Mouse (Mus musculus) neural tube, embryonic 12.5 days (tissue): ENCODE data around the gene Tlk1. TPM values are rescaled to one million over a fixed set of nuclear protein-coding genes. Genes with fewer than 3 reads are reported as not detected.

Experiments used
- ATAC-seq: fragments of 200-750 bp; cut with Nextera tagmentation; 2 replicates; pipeline ENCODE4 v1.8.0; 2017; ENCODE audit warnings: low read depth, mild to moderate bottlenecking, moderate TSS enrichment, moderate library complexity; ENCODE audit not compliant: low FRiP score
- H3K27ac ChIP-seq: fragments of 300-500 bp; sonication (generic); 2 replicates; pipeline ENCODE4 v1.5.1; 2016
- H3K27me3 ChIP-seq: fragments of 300-500 bp; sonication (generic); replicated peaks from 2 replicates; pipeline ENCODE4 v1.6.1; 2016; ENCODE audit warnings: mild to moderate bottlenecking
- H3K36me3 ChIP-seq: fragments of 300-500 bp; sonication (generic); 2 replicates; pipeline ENCODE4 v1.6.1; 2016; ENCODE audit warnings: mild to moderate bottlenecking
- H3K4me1 ChIP-seq: fragments of 300-500 bp; sonication (generic); 2 replicates; pipeline ENCODE4 v1.6.1; 2016
- H3K4me2 ChIP-seq: fragments of 300-500 bp; sonication (generic); replicated peaks from 2 replicates; pipeline ENCODE4 v1.6.1; 2016; ENCODE audit warnings: mild to moderate bottlenecking
- H3K4me3 ChIP-seq: fragments of 300-500 bp; sonication (generic); 2 replicates; pipeline ENCODE4 v1.5.1; 2016
- H3K9ac ChIP-seq: fragments of 300-500 bp; sonication (generic); 2 replicates; pipeline ENCODE4 v1.6.1; 2016; ENCODE audit warnings: mild to moderate bottlenecking
- H3K9me3 ChIP-seq: fragments of 300-500 bp; sonication (generic); 2 replicates; pipeline ENCODE4 v1.6.1; 2016; ENCODE audit warnings: mild to moderate bottlenecking
- WGBS: fragments of 180-500 bp; shearing (Covaris S2); methylation state at CpG from one replicate; pipeline ENCODE4 v1.1.7; 2016; 5-methylcytosine and 5-hydroxymethylcytosine counted together
- polyA plus RNA-seq: library from polyadenylated mRNA; unstranded; fragments of >200 nt; fragmentation: Nextera tagmentation; extraction: Ambion mirVana; gene quantifications from 2 replicates; pipeline ENCODE4 v1.2.1, GENCODE M21; 2016

Gene Tlk1
- polyA plus RNA-seq, 1 experiment from 2014 or later: 36.1 TPM

- no peak overlapping the region for H3K4me2 ChIP-seq
- H3K27ac ChIP-seq: no peak overlapping the region
- H3K36me3 ChIP-seq: peaks cover 31% of the 10 kb centered on the region
- no peak overlapping the region for H3K4me3 ChIP-seq
- no peak overlapping the region for H3K9ac ChIP-seq
- H3K4me1 ChIP-seq: peaks cover 4% of the 10 kb centered on the region; the same call in 1 of the 2 replicates
- H3K27me3 ChIP-seq: no peaks in the 10 kb centered on the region
- WGBS: 81% methylated on average over 13 of the region's 13 CpGs
- no peak for ATAC-seq
- H3K9me3 ChIP-seq: no peaks in the 10 kb centered on the region
These were observed 116.4 kb downstream of the Tlk1 start for GRCm38 (mm10) chr2:70708986-70709730.

- no peaks in the 10 kb centered on the region for H3K27me3 ChIP-seq
- no peaks in the 10 kb centered on the region for H3K36me3 ChIP-seq
- peaks cover 8% of the 10 kb centered on the region; the same call in 1 of the 2 replicates for H3K4me1 ChIP-seq
- H3K4me2 ChIP-seq: no peak overlapping the region
- no peak overlapping the region for H3K4me3 ChIP-seq
- no peak overlapping the region for H3K27ac ChIP-seq
- 52% methylated on average over 5 of the region's 5 CpGs for WGBS
- no peak for ATAC-seq
- H3K9me3 ChIP-seq: no peaks in the 10 kb centered on the region
- H3K9ac ChIP-seq: no peak overlapping the region
These were observed 123.1 kb downstream of the Tlk1 start for GRCm38 (mm10) chr2:70702403-70702802.

- H3K9ac ChIP-seq: no peak overlapping the region
- 73% methylated on average over 9 of the region's 9 CpGs for WGBS
- no peak for ATAC-seq
These were observed 124.0 kb downstream of the Tlk1 start for GRCm38 (mm10) chr2:70701571-70701970.

GRCm38 (mm10) chr2:70700851-70701250, 124.7 kb downstream of the Tlk1 start:
- Histone ChIP-seq H3K4me2 (no peak overlapping the region), H3K36me3 (no peaks in the 10 kb centered on the region), H3K4me3 (no peak overlapping the region), H3K4me1 (peaks cover 8% of the 10 kb centered on the region; the same call in 1 of the 2 replicates), H3K9me3 (no peaks in the 10 kb centered on the region), H3K27me3 (no peaks in the 10 kb centered on the region), H3K9ac (no peak overlapping the region), H3K27ac (no peak overlapping the region)
- 89% methylated on average over 3 of the region's 3 CpGs for WGBS
- ATAC-seq: no peak

More at GRCm38 (mm10) chr2:70701571-70701970, 124.0 kb downstream of the Tlk1 start:
- Histone ChIP-seq H3K27me3 (no peaks in the 10 kb centered on the region), H3K4me1 (peaks cover 8% of the 10 kb centered on the region; the same call in 1 of the 2 replicates), H3K9me3 (no peaks in the 10 kb centered on the region), H3K4me2 (no peak overlapping the region), H3K36me3 (no peaks in the 10 kb centered on the region), H3K4me3 (no peak overlapping the region), H3K27ac (no peak overlapping the region)

DNA sequence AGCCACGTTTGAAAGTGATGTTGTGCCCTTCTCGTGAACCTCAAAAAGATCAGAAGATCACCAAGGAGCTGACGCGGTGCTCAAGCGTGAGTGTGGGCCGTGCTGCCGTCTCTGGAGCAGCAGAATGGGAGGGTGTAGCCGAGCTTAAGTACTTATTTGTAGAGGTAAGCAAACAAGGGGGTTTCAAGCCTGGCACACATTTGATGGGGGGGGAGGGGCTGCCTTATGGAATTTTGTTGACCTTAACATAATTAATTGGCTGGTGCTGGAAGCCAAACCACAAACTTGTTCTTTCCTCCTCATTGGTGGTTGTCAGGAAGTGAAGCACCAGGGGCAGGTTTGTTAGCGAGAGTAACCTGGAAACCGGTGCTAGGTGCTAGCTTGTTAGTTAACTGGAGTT, 129.8 kb downstream of the Tlk1 start:
- Histone ChIP-seq H3K27me3 (no peaks in the 10 kb centered on the region), H3K36me3 (peaks cover 18% of the 10 kb centered on the region), H3K4me1 (no peaks in the 10 kb centered on the region), H3K9me3 (no peaks in the 10 kb centered on the region), H3K4me3 (no peak overlapping the region), H3K4me2 (no peak overlapping the region), H3K9ac (no peak overlapping the region), H3K27ac (no peak overlapping the region)
- WGBS: 95% methylated on average over 10 of the region's 10 CpGs
- ATAC-seq: no peak

- no peaks in the 10 kb centered on the region for H3K4me1 ChIP-seq
- WGBS: 87% methylated on average over 11 of the region's 11 CpGs
- H3K4me2 ChIP-seq: no peak overlapping the region
- peaks cover 64% of the 10 kb centered on the region for H3K36me3 ChIP-seq
- ATAC-seq: no peak
- H3K27ac ChIP-seq: no peak overlapping the region
- H3K9ac ChIP-seq: no peak overlapping the region
- H3K4me3 ChIP-seq: no peak overlapping the region
- no peaks in the 10 kb centered on the region for H3K27me3 ChIP-seq
- no peaks in the 10 kb centered on the region for H3K9me3 ChIP-seq
These were observed 135.3 kb downstream of the Tlk1 start for GRCm38 (mm10) chr2:70690195-70690594.

DNA sequence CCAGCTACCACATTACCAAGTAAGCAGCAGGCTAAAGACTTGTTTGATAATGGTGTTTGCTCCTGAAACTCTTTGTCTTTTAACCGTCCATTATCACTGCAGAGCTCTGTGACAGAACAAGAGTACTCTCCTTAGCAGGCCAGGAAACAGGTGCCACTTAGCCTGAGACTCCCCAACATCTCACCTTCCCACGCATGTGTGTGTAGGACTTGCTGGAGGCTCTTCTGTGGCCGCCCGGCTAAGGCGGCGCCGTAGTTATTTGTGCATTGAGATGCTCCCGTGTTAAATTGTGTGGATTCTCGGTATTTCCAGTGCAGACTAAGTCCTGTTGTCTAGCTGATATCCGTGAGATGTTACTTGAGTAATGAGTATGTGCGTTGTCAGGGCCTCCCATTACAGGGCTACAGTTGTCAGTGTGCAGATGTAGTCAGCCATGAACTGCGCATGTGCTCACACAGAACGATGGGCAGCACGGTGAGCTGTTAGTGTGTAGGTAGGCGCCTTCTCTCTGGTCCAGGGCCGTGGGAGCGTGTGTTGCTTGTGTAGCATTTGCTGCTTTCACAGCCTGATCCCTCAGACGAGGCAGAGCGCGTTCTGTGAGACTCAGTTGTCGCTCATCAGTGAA, 137.0 kb downstream of the Tlk1 start:
- ATAC-seq: no peak
- H3K27ac ChIP-seq: no peak overlapping the region
- H3K4me3 ChIP-seq: no peak overlapping the region
- H3K36me3 ChIP-seq: peaks cover 78% of the 10 kb centered on the region
- WGBS: 94% methylated on average over 21 of the region's 21 CpGs
- H3K4me2 ChIP-seq: no peak overlapping the region
- no peaks in the 10 kb centered on the region for H3K27me3 ChIP-seq
- no peaks in the 10 kb centered on the region for H3K4me1 ChIP-seq
- no peaks in the 10 kb centered on the region for H3K9me3 ChIP-seq
- H3K9ac ChIP-seq: no peak overlapping the region

GRCm38 (mm10) chr2:70682324-70682723, 143.2 kb downstream of the Tlk1 start:
- no peak overlapping the region for H3K4me3 ChIP-seq
- no peaks in the 10 kb centered on the region for H3K4me1 ChIP-seq
- no peaks in the 10 kb centered on the region for H3K9me3 ChIP-seq
- no peaks in the 10 kb centered on the region for H3K27me3 ChIP-seq
- no peak overlapping the region for H3K27ac ChIP-seq
- no peak for ATAC-seq
- 81% methylated on average over 2 of the region's 2 CpGs for WGBS
- no peak overlapping the region for H3K4me2 ChIP-seq
- peaks cover 75% of the 10 kb centered on the region for H3K36me3 ChIP-seq
- no peak overlapping the region for H3K9ac ChIP-seq

GRCm38 (mm10) chr2:70673445-70674126, 151.9 kb downstream of the Tlk1 start:
- 92% methylated on average over 7 of the region's 7 CpGs for WGBS
- Histone ChIP-seq H3K27ac (no peak overlapping the region), H3K9me3 (no peaks in the 10 kb centered on the region), H3K4me1 (no peaks in the 10 kb centered on the region), H3K4me3 (no peak overlapping the region), H3K4me2 (no peak overlapping the region), H3K36me3 (peaks cover 7% of the 10 kb centered on the region), H3K9ac (no peak overlapping the region), H3K27me3 (no peaks in the 10 kb centered on the region)
- no peak for ATAC-seq

DNA sequence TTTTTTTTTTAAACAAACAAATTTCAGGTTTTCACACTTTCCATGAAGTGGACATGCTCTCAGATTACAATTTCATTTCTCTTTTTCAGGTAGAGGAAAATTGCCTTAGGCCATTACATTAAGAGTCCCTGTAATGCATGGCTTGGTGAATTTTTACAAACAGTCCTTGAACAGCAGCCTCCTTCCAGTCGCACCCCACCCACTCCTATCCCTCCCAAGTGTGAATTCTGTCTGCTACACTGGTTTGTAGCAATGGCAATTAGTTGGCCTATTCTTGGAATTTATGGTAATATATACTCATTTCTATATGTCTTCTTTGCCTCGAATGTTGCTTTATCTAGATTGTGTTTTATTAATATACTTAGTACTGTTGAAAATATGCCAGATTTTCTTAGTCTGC, 153.1 kb downstream of the Tlk1 start:
- no peak for ATAC-seq
- 92% methylated on average over 2 of the region's 2 CpGs for WGBS
- Histone ChIP-seq H3K9ac (no peak overlapping the region), H3K4me3 (no peak overlapping the region), H3K27ac (no peak overlapping the region), H3K9me3 (no peaks in the 10 kb centered on the region), H3K4me2 (no peak overlapping the region), H3K36me3 (no peaks in the 10 kb centered on the region), H3K4me1 (no peaks in the 10 kb centered on the region), H3K27me3 (no peaks in the 10 kb centered on the region)

- Histone ChIP-seq H3K36me3 (no peaks in the 10 kb centered on the region), H3K27me3 (no peaks in the 10 kb centered on the region), H3K4me2 (no peak overlapping the region), H3K4me3 (no peak overlapping the region), H3K27ac (no peak overlapping the region), H3K9me3 (no peaks in the 10 kb centered on the region), H3K9ac (no peak overlapping the region), H3K4me1 (no peaks in the 10 kb centered on the region)
- 78% methylated on average over 2 of the region's 2 CpGs for WGBS
- ATAC-seq: no peak
These were observed 155.6 kb downstream of the Tlk1 start for GRCm38 (mm10) chr2:70669896-70670295.

DNA sequence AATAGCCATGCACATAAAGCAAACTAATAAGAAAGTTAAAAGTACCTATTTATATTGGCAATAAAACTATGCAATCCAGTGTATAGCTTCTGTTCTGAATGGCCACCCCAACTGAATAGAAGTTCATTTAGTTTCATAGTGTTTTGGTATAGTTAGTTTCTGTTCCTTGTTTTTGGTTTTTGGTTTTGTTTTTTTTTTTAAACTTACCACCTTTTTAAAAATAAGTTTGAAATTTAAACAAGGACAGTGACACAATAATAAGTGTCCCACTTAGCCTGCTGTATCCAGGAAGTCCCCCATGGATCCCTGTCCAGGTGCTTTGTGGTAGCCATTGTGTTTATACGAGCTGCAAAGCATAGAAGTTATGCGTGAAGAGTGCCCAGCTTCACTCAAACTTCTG, 156.3 kb downstream of the Tlk1 start:
- no peak for ATAC-seq
- no peak overlapping the region for H3K4me3 ChIP-seq
- H3K9ac ChIP-seq: no peak overlapping the region
- H3K27me3 ChIP-seq: no peaks in the 10 kb centered on the region
- no peaks in the 10 kb centered on the region for H3K9me3 ChIP-seq
- WGBS: 79% methylated on average over 2 of the region's 2 CpGs
- H3K4me1 ChIP-seq: no peaks in the 10 kb centered on the region
- no peaks in the 10 kb centered on the region for H3K36me3 ChIP-seq
- H3K27ac ChIP-seq: no peak overlapping the region
- H3K4me2 ChIP-seq: no peak overlapping the region
